Mouse (Mus musculus) hindbrain, embryonic 14.5 days (tissue): ENCODE data around the gene Tfap2b. TPM values are rescaled to one million over a fixed set of nuclear protein-coding genes. Genes with fewer than 3 reads are reported as not detected.
A peak's percentile ranks its signal among the peaks of the same experiment; 100 is the strongest.

Source experiments
- ATAC-seq: fragments of 200-750 bp; cut with Nextera tagmentation; 2 replicates; pipeline ENCODE4 v1.8.0; 2017; ENCODE audit warnings: moderate number of reproducible peaks, mild to moderate bottlenecking, moderate TSS enrichment, moderate library complexity; ENCODE audit not compliant: low FRiP score
- DNase-seq: peaks from one replicate; pipeline ENCODE4 v3.0.0-alpha.2; 2015; ENCODE audit warnings: low spot score
- H3K27ac ChIP-seq: fragments of 300-500 bp; sonication (generic); 2 replicates; pipeline ENCODE4 v1.5.1; 2014; ENCODE audit warnings: mild to moderate bottlenecking, moderate library complexity
- H3K27me3 ChIP-seq: fragments of 300-500 bp; sonication (generic); 2 replicates; pipeline ENCODE4 v1.6.1; 2014; ENCODE audit warnings: mild to moderate bottlenecking, low read length, mixed read lengths; ENCODE audit not compliant: control insufficient read depth, insufficient read depth
- H3K36me3 ChIP-seq: fragments of 300-500 bp; sonication (generic); replicated peaks from 2 replicates; pipeline ENCODE4 v1.6.1; 2014; ENCODE audit not compliant: control insufficient read depth, insufficient read depth
- H3K4me1 ChIP-seq: fragments of 300-500 bp; sonication (generic); replicated peaks from 2 replicates; pipeline ENCODE4 v1.6.1; 2014; ENCODE audit warnings: antibody characterized with exemption, low read length, mixed read lengths; ENCODE audit not compliant: control insufficient read depth, insufficient read depth
- H3K4me2 ChIP-seq: fragments of 300-500 bp; sonication (generic); replicated peaks from 2 replicates; pipeline ENCODE4 v1.6.1; 2014; ENCODE audit warnings: mild to moderate bottlenecking, moderate library complexity
- H3K4me3 ChIP-seq: fragments of 300-500 bp; sonication (generic); replicated peaks from 2 replicates; pipeline ENCODE4 v1.5.1; 2014; ENCODE audit warnings: mild to moderate bottlenecking, low read length
- H3K9ac ChIP-seq: fragments of 300-500 bp; sonication (generic); 2 replicates; pipeline ENCODE4 v1.6.1; 2014
- H3K9me3 ChIP-seq: fragments of 300-500 bp; sonication (generic); 2 replicates; pipeline ENCODE4 v1.6.1; 2016; ENCODE audit warnings: low read length; ENCODE audit not compliant: control insufficient read depth
- WGBS: fragments of 180-500 bp; shearing (Covaris S2); extraction: QIAGEN DNeasy Blood & Tissue Kit; methylation state at CpG from one replicate; pipeline ENCODE4 v1.1.7; 2014; 5-methylcytosine and 5-hydroxymethylcytosine counted together
- polyA plus RNA-seq: library from polyadenylated mRNA; unstranded; fragments of >200 nt; fragmentation: Nextera tagmentation; extraction: Ambion mirVana; gene quantifications from 2 replicates; pipeline ENCODE4 v1.2.1, GENCODE M21; 2014

Tfap2b gene
- polyA plus RNA-seq, 1 experiment from 2014 or later, result 51.2 TPM

- Histone ChIP-seq H3K9ac (no peak overlapping the region), H3K4me2 (peak overlapping the region; percentile 35), H3K4me1 (no peaks in the 10 kb centered on the region), H3K27ac (no peak overlapping the region), H3K4me3 (no peak overlapping the region), H3K9me3 (no peaks in the 10 kb centered on the region), H3K36me3 (no peaks in the 10 kb centered on the region), H3K27me3 (peaks cover 98% of the 10 kb centered on the region)
- no peak for ATAC-seq
- 0% methylated on average over 7 of the region's 7 CpGs for WGBS
- no peak for DNase-seq
These were observed 12.9 kb downstream of the Tfap2b start for GRCm38 (mm10) chr1:19221601-19222000.

GRCm38 (mm10) chr1:19226699-19227098 lies 18.0 kb downstream of the Tfap2b start:
- H3K4me3 ChIP-seq, result no peak overlapping the region
- DNase-seq (no peak), ATAC-seq (0 out of 2 replicates have a peak, but pooled peaks have one; percentile 18)
- no peaks in the 10 kb centered on the region; the same call in 1 of the 2 replicates for H3K36me3 ChIP-seq
- WGBS, result 3% methylated on average over 8 of the region's 8 CpGs
- peaks cover 98% of the 10 kb centered on the region for H3K27me3 ChIP-seq
- H3K9me3 ChIP-seq, result no peaks in the 10 kb centered on the region
- 0 out of 2 replicates have a peak, but pooled peaks cover 3% of the 10 kb centered on the region for H3K4me1 ChIP-seq
- H3K4me2 ChIP-seq, result no peak overlapping the region
- no peak overlapping the region for H3K27ac ChIP-seq
- no peak overlapping the region for H3K9ac ChIP-seq

- Histone ChIP-seq H3K27ac (no peak overlapping the region), H3K4me1 (0 out of 2 replicates have a peak, but pooled peaks cover 3% of the 10 kb centered on the region), H3K9ac (no peak overlapping the region), H3K4me3 (no peak overlapping the region), H3K27me3 (peaks cover 95% of the 10 kb centered on the region), H3K9me3 (no peaks in the 10 kb centered on the region), H3K4me2 (no peak overlapping the region), H3K36me3 (no peaks in the 10 kb centered on the region; the same call in 1 of the 2 replicates)
- ATAC-seq, result no peak
- 3% methylated on average over 16 of the region's 16 CpGs for WGBS
- DNase-seq, result no peak
These were observed 22.3 kb downstream of the Tfap2b start for GRCm38 (mm10) chr1:19230926-19231573.

GRCm38 (mm10) chr1:19231574-19232080 lies 22.9 kb downstream of the Tfap2b start:
- peaks cover 94% of the 10 kb centered on the region for H3K27me3 ChIP-seq
- WGBS, result 3% methylated on average over 16 of the region's 16 CpGs
- no peaks in the 10 kb centered on the region; the same call in 1 of the 2 replicates for H3K36me3 ChIP-seq
- no peak for ATAC-seq
- H3K27ac ChIP-seq, result no peak overlapping the region
- no peak for DNase-seq
- H3K9ac ChIP-seq, result no peak overlapping the region
- no peaks in the 10 kb centered on the region for H3K9me3 ChIP-seq
- H3K4me2 ChIP-seq, result no peak overlapping the region
- no peak overlapping the region for H3K4me3 ChIP-seq
- H3K4me1 ChIP-seq, result 0 out of 2 replicates have a peak, but pooled peaks cover 3% of the 10 kb centered on the region

GRCm38 (mm10) chr1:19232743-19233142 lies 24.0 kb downstream of the Tfap2b start:
- ATAC-seq, result no peak
- Histone ChIP-seq H3K4me3 (no peak overlapping the region), H3K27me3 (peaks cover 94% of the 10 kb centered on the region), H3K4me1 (no peaks in the 10 kb centered on the region), H3K9ac (no peak overlapping the region), H3K27ac (no peak overlapping the region), H3K9me3 (no peaks in the 10 kb centered on the region), H3K36me3 (no peaks in the 10 kb centered on the region; the same call in 1 of the 2 replicates), H3K4me2 (no peak overlapping the region)
- 4% methylated on average over 1 of the region's 1 CpGs for WGBS
- DNase-seq, result no peak

GRCm38 (mm10) chr1:19233857-19234256 lies 25.1 kb downstream of the Tfap2b start:
- no peaks in the 10 kb centered on the region for H3K36me3 ChIP-seq
- peaks cover 94% of the 10 kb centered on the region for H3K27me3 ChIP-seq
- no peak overlapping the region for H3K9ac ChIP-seq
- 0 out of 2 replicates have a peak overlapping the region, but pooled peaks have one; percentile 12 for H3K27ac ChIP-seq
- DNase-seq, result no peak
- no peaks in the 10 kb centered on the region for H3K4me1 ChIP-seq
- peak; percentile 42; the same call in 1 of the 2 replicates for ATAC-seq
- no peaks in the 10 kb centered on the region for H3K9me3 ChIP-seq
- WGBS, result 2% methylated on average over 19 of the region's 19 CpGs
- H3K4me2 ChIP-seq, result no peak overlapping the region
- no peak overlapping the region for H3K4me3 ChIP-seq

GRCm38 (mm10) chr1:19234432-19235205 lies 25.9 kb downstream of the Tfap2b start:
- ATAC-seq, result no peak
- no peak for DNase-seq
- H3K4me1 ChIP-seq, result no peaks in the 10 kb centered on the region
- 2% methylated on average over 31 of the region's 31 CpGs for WGBS
- H3K27ac ChIP-seq, result no peak overlapping the region
- no peaks in the 10 kb centered on the region for H3K36me3 ChIP-seq
- H3K27me3 ChIP-seq, result peaks cover 93% of the 10 kb centered on the region
- H3K9ac ChIP-seq, result no peak overlapping the region
- no peaks in the 10 kb centered on the region for H3K9me3 ChIP-seq
- no peak overlapping the region for H3K4me2 ChIP-seq
- H3K4me3 ChIP-seq, result no peak overlapping the region

GRCm38 (mm10) chr1:19236051-19236450 lies 27.3 kb downstream of the Tfap2b start:
- no peak for DNase-seq
- no peaks in the 10 kb centered on the region for H3K36me3 ChIP-seq
- H3K4me1 ChIP-seq, result no peaks in the 10 kb centered on the region
- no peak overlapping the region for H3K27ac ChIP-seq
- peaks cover 95% of the 10 kb centered on the region for H3K27me3 ChIP-seq
- 6% methylated on average over 5 of the region's 5 CpGs for WGBS
- no peak overlapping the region for H3K9ac ChIP-seq
- ATAC-seq, result no peak
- H3K4me3 ChIP-seq, result no peak overlapping the region
- no peaks in the 10 kb centered on the region for H3K9me3 ChIP-seq
- no peak overlapping the region for H3K4me2 ChIP-seq

- no peak for DNase-seq
- no peak; the same call in 1 of the 2 replicates for ATAC-seq
- H3K4me1 ChIP-seq, result no peaks in the 10 kb centered on the region
- H3K4me3 ChIP-seq, result no peak overlapping the region
- no peak overlapping the region for H3K9ac ChIP-seq
- no peak overlapping the region for H3K27ac ChIP-seq
- no peaks in the 10 kb centered on the region for H3K9me3 ChIP-seq
- H3K36me3 ChIP-seq, result no peaks in the 10 kb centered on the region
- no peak overlapping the region for H3K4me2 ChIP-seq
- 2% methylated on average over 21 of the region's 21 CpGs for WGBS
- H3K27me3 ChIP-seq, result peaks cover 95% of the 10 kb centered on the region
These were observed 27.9 kb downstream of the Tfap2b start for GRCm38 (mm10) chr1:19236591-19236990.
